Mouse (Mus musculus) common myeloid progenitor, adult 5-6 weeks (primary cell): Measurements from ENCODE around the gene Vps33a. TPM values are rescaled to one million over a fixed set of nuclear protein-coding genes. Genes with fewer than 3 reads are reported as not detected.
"Not testable (repeated sequence)": the region's sequence is repeated elsewhere in the genome, so short reads cannot be mapped to it uniquely, and the experiment has no call there.

Source experiments
- ATAC-seq: replicated peaks from 2 replicates; pipeline ENCODE4 v1.8.0; 2016; ENCODE audit warnings: low read depth, mild to moderate bottlenecking, moderate TSS enrichment, inconsistent platforms; ENCODE audit not compliant: poor library complexity, severe bottlenecking
- total RNA-seq: library from RNA; stranded (forward); fragments of 200-1000, 187-1606 nt; gene quantifications from 2 replicates; pipeline ENCODE4 v1.2.3, GENCODE M21; 2017

Vps33a gene
- total RNA-seq, 1 experiment from 2014 or later: 20.5 TPM

DNA sequence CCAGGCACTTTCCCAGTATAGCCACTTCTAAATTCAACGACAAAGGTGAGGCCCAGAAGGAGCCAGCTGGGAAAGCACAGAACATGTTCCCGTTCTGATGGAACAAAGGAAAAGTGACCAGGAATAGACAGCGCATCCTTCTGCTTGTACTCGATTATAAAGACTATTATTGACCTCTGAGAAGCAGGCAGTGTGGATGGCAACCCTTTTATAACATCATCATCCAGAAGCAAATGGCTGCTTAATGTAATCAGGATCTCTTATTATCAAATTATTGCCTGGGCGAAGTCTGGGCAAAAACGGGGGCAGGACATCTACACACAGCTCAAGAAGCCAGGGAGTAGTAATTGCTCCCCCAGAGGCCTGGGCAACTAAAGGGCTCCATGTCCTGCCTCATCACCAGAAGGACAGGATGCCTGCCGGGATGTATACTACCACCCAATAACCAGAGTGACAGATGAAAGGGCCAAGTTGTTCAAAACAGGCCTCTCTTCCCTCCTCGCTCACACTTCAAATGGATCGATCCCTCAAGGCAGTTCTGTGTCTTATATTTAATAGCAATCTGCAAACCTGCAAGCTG, 46.8 kb downstream of the Vps33a start:
- no peak for ATAC-seq

DNA sequence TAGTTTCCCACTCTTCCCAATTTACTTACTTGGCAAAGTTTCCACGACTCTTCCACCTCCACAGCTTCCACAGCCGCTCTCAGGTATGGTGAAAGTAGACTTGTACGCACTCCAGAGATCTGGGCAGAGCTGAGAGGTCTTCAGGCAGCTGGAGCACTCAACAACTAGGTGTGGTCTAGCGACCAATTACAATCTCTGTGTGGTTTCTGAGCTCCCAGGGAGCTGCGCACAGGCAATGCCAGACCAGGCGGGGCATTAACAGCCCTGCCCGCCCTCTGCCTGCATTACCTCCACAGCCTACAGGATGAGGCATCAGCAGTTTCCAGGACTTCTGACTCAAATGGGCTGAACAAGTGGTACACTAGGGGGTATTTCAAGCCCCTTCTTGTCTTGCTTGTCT, 47.6 kb downstream of the Vps33a start, which contains the start of gene Gm49027:
Gene Gm49027, minus strand, starts transcription at position 208 of the 400 bp plus-strand sequence.
- no peak for ATAC-seq

GRCm38 (mm10) chr5:123524393-123524750, 48.5 kb downstream of the Vps33a start:
- peak; percentile 67 for ATAC-seq

GRCm38 (mm10) chr5:123523692-123524392, 49.0 kb downstream of the Vps33a start, which contains the start of gene Diablo:
TSS of gene Diablo (minus strand) at chr5:123524176.
- peak; percentile 94 for ATAC-seq

- ATAC-seq: no peak
Measured at GRCm38 (mm10) chr5:123522166-123522565, 50.7 kb downstream of the Vps33a start.

- no peak for ATAC-seq
Measured at GRCm38 (mm10) chr5:123521621-123522020, 51.2 kb downstream of the Vps33a start.

GRCm38 (mm10) chr5:123520666-123521065, 52.2 kb downstream of the Vps33a start:
- ATAC-seq: no peak

- ATAC-seq: no peak
Measured at GRCm38 (mm10) chr5:123514871-123515270, 58.0 kb downstream of the Vps33a start.

DNA sequence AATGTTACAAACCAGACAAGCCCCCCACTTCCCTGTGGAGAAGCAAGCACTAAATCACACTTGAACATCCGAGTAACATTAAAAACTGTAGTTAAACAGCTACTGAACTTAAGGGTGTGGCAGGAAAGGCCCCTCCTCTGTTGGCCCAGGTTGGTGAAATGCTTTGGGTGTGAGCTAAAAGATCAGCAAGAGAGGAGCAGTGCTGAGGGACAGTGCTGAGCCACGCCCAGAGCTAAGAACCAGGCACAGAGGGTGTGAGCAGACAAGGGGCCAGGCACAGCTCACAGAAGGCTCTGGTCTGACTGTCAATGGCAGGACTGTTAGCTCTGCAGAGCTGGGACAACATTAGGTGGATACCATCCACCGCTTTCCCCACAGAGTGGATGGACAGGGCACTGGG, 60.7 kb downstream of the Vps33a start:
- peak; percentile 46 for ATAC-seq

- ATAC-seq: not testable (repeated sequence)
Measured at GRCm38 (mm10) chr5:123511426-123511825, 61.4 kb downstream of the Vps33a start.

- ATAC-seq: no peak
Measured at GRCm38 (mm10) chr5:123510160-123510559, 62.7 kb downstream of the Vps33a start, which contains the start of gene B3gnt4. TSS of gene B3gnt4 (plus strand) at chr5:123510460.

GRCm38 (mm10) chr5:123508921-123509320, 63.9 kb downstream of the Vps33a start:
- ATAC-seq: no peak

DNA sequence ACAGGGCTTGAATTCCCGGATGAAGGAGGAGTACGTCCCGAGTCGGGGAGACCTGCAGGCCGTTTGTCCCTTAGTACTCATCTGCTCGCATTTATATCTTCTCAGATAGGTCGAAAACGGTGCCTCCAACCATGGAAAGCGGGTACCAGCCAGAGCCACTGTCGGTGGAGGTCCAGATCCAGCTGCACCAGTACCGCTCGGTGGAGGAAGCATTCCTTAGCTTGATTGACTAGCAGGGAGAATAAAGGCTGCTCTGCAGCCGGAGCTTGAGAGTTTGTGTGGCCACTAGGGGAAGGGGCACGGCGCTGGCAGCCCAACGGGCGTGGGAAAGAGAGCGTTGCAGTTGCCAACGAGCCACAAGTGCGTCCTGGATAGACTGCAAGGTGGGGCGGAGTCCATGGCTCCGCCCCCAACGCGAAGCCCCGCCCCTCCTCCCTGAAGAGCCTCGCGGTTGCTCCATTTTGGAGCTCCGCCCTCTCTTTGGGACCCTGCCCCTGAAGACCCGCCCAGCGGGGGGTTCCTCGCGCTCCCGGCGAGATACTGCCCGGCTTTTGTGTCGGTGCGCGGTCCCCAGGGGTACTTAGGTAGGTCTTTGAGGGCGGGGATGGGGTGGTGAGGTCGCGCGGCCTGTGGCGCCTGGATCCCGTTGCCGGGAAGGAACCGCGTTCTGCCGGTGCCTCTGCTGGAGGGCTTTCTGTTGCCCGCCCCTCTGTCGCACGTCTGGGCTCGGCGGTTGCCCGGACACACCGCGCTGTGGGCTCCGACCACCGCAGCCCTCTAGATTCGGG, 64.7 kb downstream of the Vps33a start:
- peak; percentile 85 for ATAC-seq

DNA sequence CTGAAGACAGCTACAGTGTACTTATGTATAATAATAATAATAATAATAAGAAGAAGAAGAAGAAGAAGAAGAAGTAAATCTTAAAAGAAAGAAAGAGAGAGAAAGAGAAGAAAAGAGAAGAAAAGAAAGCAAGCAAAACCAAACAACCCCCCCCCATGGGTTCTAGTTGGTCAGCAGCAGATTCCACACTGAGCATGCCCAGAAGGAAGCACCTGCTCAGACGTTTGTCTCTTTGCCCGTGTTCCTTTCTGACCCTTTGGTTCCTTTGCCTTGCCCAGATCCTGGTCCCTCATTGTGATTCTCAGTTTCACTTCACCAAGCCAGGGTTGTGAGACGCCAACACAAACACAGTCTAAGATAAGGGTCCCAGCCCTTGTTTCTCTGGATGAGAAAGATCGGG, 70.9 kb downstream of the Vps33a start:
- ATAC-seq: no peak

GRCm38 (mm10) chr5:123499717-123500116, 73.1 kb downstream of the Vps33a start:
- peak; percentile 57; the same call in 1 of the 2 replicates for ATAC-seq

DNA sequence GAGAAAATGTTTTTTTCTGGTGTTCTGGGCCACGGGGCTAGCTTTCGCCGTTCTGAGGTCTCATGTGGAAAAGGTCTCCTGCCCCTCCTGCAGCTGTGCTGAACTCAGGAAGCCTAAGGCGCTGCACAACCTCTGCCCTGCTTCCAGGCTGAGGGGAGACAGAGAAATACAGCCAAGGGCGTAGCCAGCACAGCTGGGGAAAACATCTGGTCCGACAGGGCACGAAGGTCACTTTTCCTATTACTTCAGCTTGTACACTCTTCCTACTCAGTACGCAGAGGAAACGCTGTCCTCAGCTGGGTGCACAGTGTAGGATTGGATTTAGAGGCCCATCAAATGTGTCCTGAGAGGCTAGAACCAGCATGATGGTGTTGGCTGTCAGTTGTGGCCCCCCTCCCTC, 82.9 kb downstream of the Vps33a start:
- no peak for ATAC-seq

DNA sequence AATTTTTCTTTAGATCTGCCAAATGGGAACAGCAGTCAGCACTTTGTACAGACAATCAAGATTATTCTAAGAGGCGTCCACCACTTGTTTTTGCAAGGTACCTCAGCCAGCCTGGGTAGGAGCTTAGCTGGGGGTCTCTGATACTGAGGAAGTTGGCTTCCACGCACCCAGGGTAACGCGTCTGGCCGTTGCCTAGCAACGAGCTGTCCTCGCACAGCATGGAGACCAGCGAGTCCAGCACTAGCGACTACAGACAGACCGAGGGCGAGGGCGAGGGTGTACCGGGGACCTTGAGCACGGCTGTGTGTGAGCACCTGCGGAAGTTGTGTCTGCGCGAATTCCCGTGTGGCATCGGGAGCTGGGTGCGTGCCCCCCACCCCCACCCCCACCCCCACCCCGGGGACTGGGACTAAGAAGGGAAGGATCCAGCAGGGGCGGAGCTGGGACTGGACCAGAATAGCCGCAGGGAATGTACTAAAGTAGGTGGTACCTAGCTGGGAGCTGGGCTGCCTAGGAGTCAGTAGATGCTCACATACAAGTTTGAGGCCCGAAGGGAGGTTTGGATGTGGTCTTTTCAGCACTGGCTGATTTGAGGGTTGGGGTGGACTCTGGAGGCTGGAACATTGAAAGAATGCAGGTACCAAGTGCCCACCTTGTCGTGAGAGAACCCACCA, 83.6 kb downstream of the Vps33a start, which contains the start of the genes Lrrc43 and Il31:
Gene Lrrc43, plus strand, starts transcription at position 194 of the 674 bp plus-strand sequence.
Gene Il31, minus strand, starts transcription at position 378 of the 674 bp plus-strand sequence.
- ATAC-seq: 0 out of 2 replicates have a peak, but pooled peaks have one; percentile 24

GRCm38 (mm10) chr5:123487659-123488395, 85.0 kb downstream of the Vps33a start:
- peak; percentile 39; the same call in 1 of the 2 replicates for ATAC-seq
